9 mouse cellular contexts compared by ENCODE assay signal in genomic region chr16:93915338-93915849, GRCm38 (mm10). TPM values are rescaled to one million over a fixed set of nuclear protein-coding genes. Genes with fewer than 3 reads are reported as not detected.
DNase-seq lines count a peak whose midpoint lies in the region; ATAC-seq and TF ChIP-seq lines count a peak whose summit lies in the region.
"Had no signal": no experiment of that assay in that cellular context is flagged by ENCODE, and none has a peak within 500 bp of the region (broad histone marks: within the 10 kb centered on the region; RNA-seq: fewer than 3 reads in every experiment).

No protein-coding gene starts in this region.

- no peaks in the 10 kb centered on the region for H3K36me3 ChIP-seq in stomach, postnatal 0 days (ENCODE audit: control insufficient read depth, insufficient read depth, low read length)
- H3K36me3 ChIP-seq: liver, embryonic 15.5 days had no signal

- no peaks in the 10 kb centered on the region for H3K9me3 ChIP-seq in stomach, postnatal 0 days (ENCODE audit: control insufficient read depth, low read length)
- H3K9me3 ChIP-seq: liver, embryonic 15.5 days had no signal

- no peaks in the 10 kb centered on the region for H3K4me1 ChIP-seq in stomach, postnatal 0 days (replicated peaks; ENCODE audit: control insufficient read depth, insufficient read depth)

- H3K9ac ChIP-seq in stomach, postnatal 0 days (ENCODE audit: low read length) = no peak overlapping the region
- H3K9ac ChIP-seq: liver, embryonic 15.5 days had no signal

- no peak overlapping the region for H3K27ac ChIP-seq in layer of hippocampus, adult 2 months
- no peak overlapping the region for H3K27ac ChIP-seq in stomach, postnatal 0 days (replicated peaks)
- H3K27ac ChIP-seq: liver, embryonic 15.5 days had no signal

- no peak for ATAC-seq in stomach, postnatal 0 days (ENCODE audit: low FRiP score, low TSS enrichment)
- ATAC-seq in cerebellum, adult (ENCODE audit: insufficient number of reproducible peaks, low FRiP score, low TSS enrichment) = no peak

- peak; percentile 54 for TF ChIP-seq CTCF in layer of hippocampus, adult 2 months (conservative IDR thresholded peaks at IDR 0.05)
- peak; percentile 62 for TF ChIP-seq CTCF in stomach, postnatal 0 days (IDR thresholded peaks at IDR 0.05; ENCODE audit: low read depth)

- H3K4me2 ChIP-seq in stomach, postnatal 0 days (replicated peaks; ENCODE audit: low read depth) = no peak overlapping the region
- H3K4me2 ChIP-seq: liver, embryonic 15.5 days had no signal

- peak; percentile 34 to 65 for DNase-seq in adrenal gland, adult (ENCODE audit: inconsistent age in 2 of 2, low spot score in 1 of 2)
- no peak for DNase-seq in adrenal gland, postnatal 4 days (ENCODE audit: low spot score in 2 of 2)
- DNase-seq in layer of hippocampus, adult 2 months (ENCODE audit: low spot score in 2 of 2) = no peak
- DNase-seq in layer of hippocampus, adult 9-11 months = no peak
- peak; percentile 76 for DNase-seq in NIH3T3 (ENCODE audit: low read depth)
- peak; percentile 70 to 83 for DNase-seq in kidney, postnatal 36 days
- DNase-seq in stomach, postnatal 0 days (ENCODE audit: low spot score) = peak; percentile 62

- 33% methylated on average over 9 of the region's 10 CpGs for WGBS in stomach, postnatal 0 days

- no peaks in the 10 kb centered on the region for H3K27me3 ChIP-seq in stomach, postnatal 0 days (ENCODE audit: control insufficient read depth, insufficient read depth, low read length)
- H3K27me3 ChIP-seq: liver, embryonic 15.5 days had no signal

- no peak for TF ChIP-seq EP300 in stomach, postnatal 0 days (optimal IDR thresholded peaks at IDR 0.05)

- no peak overlapping the region for H3K4me3 ChIP-seq in layer of hippocampus, adult 2 months
- no peak overlapping the region for H3K4me3 ChIP-seq in stomach, postnatal 0 days (ENCODE audit: low read depth, low read length)
- H3K4me3 ChIP-seq: liver, embryonic 15.5 days had no signal

RNA-seq across cellular contexts. Expression of gene Chaf1b, which starts 31.7 kb away (rescaled TPM):
- total RNA-seq in adrenal gland, postnatal 4 days (2021) = 10 to 100 TPM; 26.1 to 28.5 TPM
- 1 to 10 TPM in 1 of 2 experiments, under 1 TPM in 1; 0.74 to 1.1 TPM for total RNA-seq in layer of hippocampus, adult 2 months (2021)
- polyA plus RNA-seq in stomach, postnatal 0 days (2015; fragmentation: Nextera tagmentation; extraction: Ambion mirVana) = 18.9 and 19.8 TPM in 2 replicates

Comparison
In these comparisons a context has a peak if more than half of its experiments do, and no peak if none do; other contexts are left out.
1. DNase-seq: peak in adrenal gland, adult (2 of 2), NIH3T3 (single experiment), kidney, postnatal 36 days (2 of 2) and stomach, postnatal 0 days (single experiment); none in adrenal gland, postnatal 4 days (0 of 2), layer of hippocampus, adult 2 months (0 of 2) and layer of hippocampus, adult 9-11 months (single experiment).
2. RNA of gene Chaf1b, which starts 31.7 kb away (total RNA-seq): 26.1 to 28.5 TPM in adrenal gland, postnatal 4 days; 0.74 to 1.1 TPM in layer of hippocampus, adult 2 months; every median in the first group is over 10 times any median in the second.